Mouse (Mus musculus) layer of hippocampus, postnatal 25 days (tissue): ENCODE measurements at regions not wholly inside any gene's neighbourhood (a gene's known extent, or its start where the extent isn't known, plus 50 kb on each side); places are given as distances from the start of the nearest gene placed in this dataset.

ENCODE experiments used
- DNase-seq, 2 experiments: peaks; one replicate each; pipeline ENCODE4 v3.0.0; 2022; ENCODE audit warnings: mixed read lengths in 2 of 2, low spot score in 1 of 2; ENCODE audit errors: extremely low spot score in 1 of 2

- no peak for DNase-seq
Measured at GRCm38 (mm10) chr4:62881824-62882223, 83.5 kb upstream of the Zfp618 start.

GRCm38 (mm10) chr4:62882276-62882675 is 83.1 kb upstream of the Zfp618 start:
- DNase-seq: no peak

- no peak for DNase-seq
Measured at GRCm38 (mm10) chr4:62888736-62889135, 76.6 kb upstream of the Zfp618 start.

GRCm38 (mm10) chr4:62889708-62890107 is 75.7 kb upstream of the Zfp618 start:
- peak in 1 of 2 experiments; percentile 42 for DNase-seq

- no peak for DNase-seq
Measured at GRCm38 (mm10) chr4:62890588-62891580, 74.5 kb upstream of the Zfp618 start.

GRCm38 (mm10) chr4:62912891-62913290 is 52.5 kb upstream of the Zfp618 start:
- no peak for DNase-seq
